Mouse (Mus musculus) lung, embryonic 15.5 days (tissue): ENCODE results near the gene Armh3. TPM values are rescaled to one million over a fixed set of nuclear protein-coding genes. Genes with fewer than 3 reads are reported as not detected.
A peak's percentile ranks its signal among the peaks of the same experiment; 100 is the strongest.

Experiments used
- ATAC-seq: fragments of 200-750 bp; cut with Nextera tagmentation; 2 replicates; pipeline ENCODE4 v1.8.0; 2017; ENCODE audit warnings: moderate number of reproducible peaks, borderline replicate concordance; ENCODE audit not compliant: low FRiP score, low TSS enrichment; ENCODE audit errors: extremely low read depth
- H3K27ac ChIP-seq: fragments of 300-500 bp; sonication (generic); 2 replicates; pipeline ENCODE4 v1.5.1; 2015; ENCODE audit warnings: moderate library complexity, mild to moderate bottlenecking, inconsistent platforms
- H3K27me3 ChIP-seq: fragments of 300-500 bp; sonication (generic); 2 replicates; pipeline ENCODE4 v1.6.1; 2015; ENCODE audit warnings: inconsistent platforms
- H3K36me3 ChIP-seq: fragments of 300-500 bp; sonication (generic); 2 replicates; pipeline ENCODE4 v1.6.1; 2015; ENCODE audit warnings: inconsistent platforms
- H3K4me1 ChIP-seq: fragments of 300-500 bp; sonication (generic); 2 replicates; pipeline ENCODE4 v1.6.1; 2015; ENCODE audit warnings: inconsistent platforms
- H3K4me2 ChIP-seq: fragments of 300-500 bp; sonication (generic); 2 replicates; pipeline ENCODE4 v1.6.1; 2015; ENCODE audit warnings: inconsistent platforms, mild to moderate bottlenecking, moderate library complexity
- H3K4me3 ChIP-seq: fragments of 300-500 bp; sonication (generic); 2 replicates; pipeline ENCODE4 v1.5.1; 2015; ENCODE audit warnings: mild to moderate bottlenecking, inconsistent platforms
- H3K9ac ChIP-seq: fragments of 300-500 bp; sonication (generic); 2 replicates; pipeline ENCODE4 v1.6.1; 2015; ENCODE audit warnings: inconsistent platforms
- H3K9me3 ChIP-seq: fragments of 300-500 bp; sonication (generic); 2 replicates; pipeline ENCODE4 v1.6.1; 2016; ENCODE audit warnings: inconsistent platforms
- WGBS: fragments of 180-500 bp; shearing (Covaris S2); methylation state at CpG from one replicate; pipeline ENCODE4 v1.1.7; 2015; 5-methylcytosine and 5-hydroxymethylcytosine counted together
- polyA plus RNA-seq: library from polyadenylated mRNA; unstranded; fragments of >200 nt; fragmentation: Nextera tagmentation; extraction: Ambion mirVana; gene quantifications from 2 replicates; pipeline ENCODE4 v1.2.1, GENCODE M21; 2015

The Armh3 gene
- polyA plus RNA-seq, 1 experiment from 2014 or later = 17.9 TPM

DNA sequence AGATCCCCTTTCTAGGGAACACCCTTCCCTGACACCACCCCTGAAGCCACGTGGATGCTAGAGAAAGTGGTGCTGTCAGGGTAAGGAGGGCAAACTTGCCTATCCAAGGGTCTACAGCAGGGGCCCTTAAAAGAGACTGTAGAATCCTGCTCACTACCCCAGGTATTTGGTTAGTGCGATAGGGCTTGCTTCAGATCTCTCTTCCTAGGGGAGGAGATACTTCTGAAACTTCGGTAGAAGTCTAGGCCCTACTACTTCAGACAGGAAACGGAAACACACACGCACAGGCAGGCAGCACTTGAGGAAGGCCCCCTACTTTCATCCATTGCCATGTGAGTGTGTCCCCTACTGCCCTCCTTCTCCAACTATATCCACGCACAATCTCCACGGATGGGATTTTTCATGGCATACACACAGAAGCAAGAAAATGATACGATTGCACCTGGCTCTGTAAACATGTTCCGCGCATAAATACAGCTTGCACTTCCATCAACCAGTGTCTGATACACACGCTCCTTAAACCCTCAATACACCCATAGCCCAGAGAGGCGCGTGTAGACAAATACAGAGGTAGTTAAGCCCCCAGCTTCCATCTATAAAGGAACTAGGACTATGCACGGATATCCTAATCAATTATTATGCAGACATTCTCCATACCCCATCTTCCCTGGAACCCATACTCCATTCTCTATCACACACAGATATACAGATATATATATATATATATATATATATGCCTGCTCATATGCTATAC, 42.0 kb upstream of the Armh3 start:
- H3K4me2 ChIP-seq = peak overlapping the region; percentile 85
- H3K9me3 ChIP-seq = no peaks in the 10 kb centered on the region
- no peak for ATAC-seq
- no peaks in the 10 kb centered on the region for H3K27me3 ChIP-seq
- peak overlapping the region; percentile 76 for H3K4me3 ChIP-seq
- 31% methylated on average over 14 of the region's 14 CpGs for WGBS
- peaks cover 15% of the 10 kb centered on the region for H3K36me3 ChIP-seq
- H3K27ac ChIP-seq = peak overlapping the region; percentile 99
- H3K4me1 ChIP-seq = peaks cover 67% of the 10 kb centered on the region
- H3K9ac ChIP-seq = peak overlapping the region; percentile 89

DNA sequence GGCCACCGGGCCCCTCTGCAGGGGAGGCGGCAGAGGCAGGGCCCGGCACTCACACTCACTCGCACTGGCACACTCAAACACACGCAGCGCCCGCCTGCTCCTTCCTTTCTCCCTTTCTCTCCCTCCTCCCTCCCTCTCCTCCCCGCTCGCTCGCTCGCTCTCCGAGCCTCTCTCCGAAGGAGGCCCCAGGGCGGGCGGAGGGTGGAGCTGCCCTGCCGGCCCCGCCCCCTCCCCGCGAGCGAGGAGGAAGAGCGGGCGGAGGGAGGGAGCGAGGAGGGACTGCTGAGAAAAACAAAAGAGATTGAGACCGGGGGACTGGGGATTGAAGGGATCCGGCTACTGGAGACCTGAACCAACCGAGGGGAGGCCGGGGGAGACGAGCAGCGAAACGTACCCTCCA, 41.2 kb upstream of the Armh3 start:
- ATAC-seq = peak; percentile 81
- peak overlapping the region; percentile 99 for H3K27ac ChIP-seq
- peak overlapping the region; percentile 76 for H3K4me3 ChIP-seq
- H3K4me1 ChIP-seq = peaks cover 67% of the 10 kb centered on the region
- no peaks in the 10 kb centered on the region for H3K27me3 ChIP-seq
- WGBS = 1% methylated on average over 23 of the region's 30 CpGs
- H3K36me3 ChIP-seq = peaks cover 24% of the 10 kb centered on the region
- H3K9ac ChIP-seq = peak overlapping the region; percentile 89
- H3K4me2 ChIP-seq = peak overlapping the region; percentile 85
- no peaks in the 10 kb centered on the region for H3K9me3 ChIP-seq

DNA sequence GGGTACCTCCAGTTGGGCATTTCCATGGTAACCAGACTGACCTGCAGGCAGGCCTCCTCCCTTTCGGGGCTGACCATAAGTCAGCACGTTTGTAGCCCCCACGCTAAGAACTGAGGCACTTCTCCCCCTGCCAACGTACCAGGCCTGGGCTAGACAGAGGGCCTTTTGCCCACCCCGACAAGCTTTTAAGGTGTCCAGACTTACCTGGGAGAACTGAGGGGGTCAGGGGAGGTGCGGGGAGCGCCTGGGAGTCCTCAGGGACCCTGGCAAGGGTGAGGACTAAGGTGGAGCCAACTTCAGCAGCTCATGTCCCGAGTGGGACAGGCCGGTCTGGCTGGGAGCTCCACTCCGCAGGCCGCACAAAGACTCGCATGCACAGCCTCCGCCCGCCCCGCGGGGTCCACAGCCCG, 40.6 kb upstream of the Armh3 start:
- Histone ChIP-seq H3K27me3 (no peaks in the 10 kb centered on the region), H3K9ac (peak overlapping the region; percentile 89), H3K27ac (peak overlapping the region; percentile 99), H3K4me1 (peaks cover 62% of the 10 kb centered on the region), H3K4me3 (peak overlapping the region; percentile 76), H3K36me3 (peaks cover 30% of the 10 kb centered on the region), H3K9me3 (no peaks in the 10 kb centered on the region), H3K4me2 (peak overlapping the region; percentile 85)
- WGBS = 2% methylated on average over 17 of the region's 17 CpGs
- peak; percentile 20; the same call in 1 of the 2 replicates for ATAC-seq

DNA sequence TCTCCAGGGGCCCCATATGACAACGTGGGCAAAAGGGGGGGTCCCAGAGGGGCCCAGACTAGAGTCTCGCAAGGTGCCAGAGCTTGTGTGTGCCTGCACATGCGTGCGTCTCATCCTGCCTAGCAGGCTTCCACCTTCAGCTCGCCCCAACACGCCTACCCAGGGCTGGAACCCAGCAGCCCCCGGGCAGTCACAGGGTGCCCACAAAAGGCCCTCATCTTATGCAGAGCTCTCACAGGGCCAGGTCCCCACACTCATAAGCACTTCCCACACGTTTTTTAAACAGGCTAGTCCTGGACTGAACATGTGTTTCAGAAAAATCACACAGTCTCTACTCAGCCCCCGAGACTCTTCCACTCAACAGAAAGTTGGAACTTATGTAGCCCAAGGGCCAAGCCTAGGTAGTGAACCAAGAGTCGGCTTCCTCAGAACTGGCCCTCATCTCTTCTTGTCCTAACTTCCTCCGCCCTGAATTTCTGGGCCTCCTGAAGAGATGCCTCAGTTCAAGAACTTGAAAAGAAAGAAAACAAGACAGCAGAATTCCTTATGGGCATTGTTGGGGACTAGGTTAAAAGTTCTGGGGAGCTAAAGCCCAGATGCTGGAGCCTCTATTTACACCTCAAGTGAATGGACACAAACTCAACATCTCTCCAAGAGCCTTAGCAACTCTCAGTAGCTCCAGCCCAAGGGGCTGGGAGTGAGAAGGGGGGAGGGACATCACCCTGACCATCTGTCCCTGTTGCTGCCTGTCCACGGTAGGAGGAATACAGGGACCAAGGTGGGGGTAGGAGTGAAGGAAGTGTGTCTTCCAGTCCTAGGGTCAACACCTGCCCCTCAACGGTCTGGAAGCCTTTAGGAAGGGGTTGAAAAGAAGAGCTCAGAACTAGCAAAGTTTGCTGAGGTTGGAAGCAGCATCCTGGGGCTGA, 39.9 kb upstream of the Armh3 start:
- Histone ChIP-seq H3K27ac (peak overlapping the region; percentile 99), H3K9me3 (no peaks in the 10 kb centered on the region), H3K4me3 (peak overlapping the region; percentile 76), H3K4me1 (peaks cover 56% of the 10 kb centered on the region), H3K27me3 (no peaks in the 10 kb centered on the region), H3K4me2 (peak overlapping the region; percentile 85), H3K36me3 (peaks cover 36% of the 10 kb centered on the region), H3K9ac (peak overlapping the region; percentile 89)
- WGBS = 1% methylated on average over 13 of the region's 13 CpGs
- ATAC-seq = no peak

DNA sequence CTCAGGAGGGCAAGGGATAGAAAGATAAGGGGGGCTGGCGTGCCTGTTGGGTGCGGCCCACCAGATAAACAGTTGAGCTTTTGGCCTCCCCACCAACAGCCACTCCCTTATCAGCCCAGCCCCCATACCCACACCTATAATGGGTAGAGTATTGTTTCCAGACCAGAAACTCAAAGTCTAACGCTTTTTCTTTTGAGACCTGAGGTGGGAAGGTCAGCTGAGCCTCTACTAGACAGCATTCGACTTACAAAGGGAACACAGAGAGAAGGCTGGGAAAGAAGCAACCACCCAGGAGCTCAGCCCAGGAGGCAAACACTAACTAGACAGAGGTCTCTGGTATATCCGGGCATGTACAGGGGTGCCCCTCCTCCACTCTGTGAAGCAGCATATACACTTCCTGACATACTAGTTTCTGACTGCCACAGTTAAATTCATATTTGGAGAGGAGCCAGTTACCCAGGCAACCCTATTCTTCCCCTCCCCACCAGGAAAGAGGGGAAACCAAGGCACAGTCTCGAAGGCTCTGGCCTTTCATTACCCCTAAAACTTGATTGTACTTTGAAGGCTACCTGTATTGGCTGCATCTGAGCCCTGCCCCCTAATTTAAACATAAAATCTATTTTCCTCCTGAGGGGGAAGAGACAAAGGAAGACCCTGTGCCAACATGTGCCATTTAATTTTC, 39.1 kb upstream of the Armh3 start:
- H3K36me3 ChIP-seq = peaks cover 44% of the 10 kb centered on the region
- ATAC-seq = no peak
- H3K9ac ChIP-seq = peak overlapping the region; percentile 89
- no peaks in the 10 kb centered on the region for H3K9me3 ChIP-seq
- 5% methylated on average over 6 of the region's 6 CpGs for WGBS
- peak overlapping the region; percentile 76 for H3K4me3 ChIP-seq
- peaks cover 48% of the 10 kb centered on the region for H3K4me1 ChIP-seq
- H3K27me3 ChIP-seq = no peaks in the 10 kb centered on the region
- peak overlapping the region; percentile 99 for H3K27ac ChIP-seq
- H3K4me2 ChIP-seq = peak overlapping the region; percentile 85

DNA sequence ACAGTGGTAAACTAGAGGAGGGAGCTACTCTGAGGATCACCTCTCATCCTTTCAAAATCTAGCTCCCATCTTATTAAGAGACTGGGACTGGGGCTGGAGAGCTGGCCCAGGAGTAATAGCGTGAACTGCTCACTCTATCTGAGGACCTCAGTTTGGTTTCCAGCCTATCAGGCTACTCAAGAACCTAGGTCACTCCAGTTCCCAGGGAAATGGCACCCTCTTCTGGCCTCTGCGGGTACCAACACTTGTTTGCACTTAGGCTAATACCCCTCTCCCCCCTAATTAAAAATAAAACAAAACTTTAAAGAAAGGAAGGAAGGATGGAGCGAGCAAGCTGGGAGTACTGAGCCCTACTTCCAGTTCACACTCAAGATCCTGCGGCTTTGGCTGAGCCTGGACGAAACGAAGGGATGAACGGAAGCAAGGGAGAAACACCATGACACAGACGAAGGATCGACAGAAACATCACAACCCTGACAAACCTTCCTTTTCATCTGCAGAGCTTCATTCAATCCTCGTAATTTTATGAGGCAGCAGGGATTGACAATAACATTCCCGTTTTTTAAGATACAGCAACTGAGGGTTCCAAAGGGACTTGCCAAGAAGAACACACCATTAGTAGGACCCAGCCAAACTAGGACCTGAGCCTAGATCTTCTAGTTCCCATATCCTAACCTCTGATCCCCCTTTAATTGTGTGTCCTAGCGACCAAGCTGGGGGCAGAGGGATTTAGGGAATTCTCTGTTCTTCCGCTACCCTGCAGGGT, 38.4 kb upstream of the Armh3 start:
- H3K4me2 ChIP-seq = peak overlapping the region; percentile 85
- peaks cover 40% of the 10 kb centered on the region for H3K4me1 ChIP-seq
- H3K4me3 ChIP-seq = peak overlapping the region; percentile 76
- H3K27me3 ChIP-seq = no peaks in the 10 kb centered on the region
- no peaks in the 10 kb centered on the region for H3K9me3 ChIP-seq
- 66% methylated on average over 13 of the region's 13 CpGs for WGBS
- peak overlapping the region; percentile 89 for H3K9ac ChIP-seq
- H3K36me3 ChIP-seq = peaks cover 52% of the 10 kb centered on the region
- ATAC-seq = no peak
- peak overlapping the region; percentile 42; the same call in 1 of the 2 replicates for H3K27ac ChIP-seq

DNA sequence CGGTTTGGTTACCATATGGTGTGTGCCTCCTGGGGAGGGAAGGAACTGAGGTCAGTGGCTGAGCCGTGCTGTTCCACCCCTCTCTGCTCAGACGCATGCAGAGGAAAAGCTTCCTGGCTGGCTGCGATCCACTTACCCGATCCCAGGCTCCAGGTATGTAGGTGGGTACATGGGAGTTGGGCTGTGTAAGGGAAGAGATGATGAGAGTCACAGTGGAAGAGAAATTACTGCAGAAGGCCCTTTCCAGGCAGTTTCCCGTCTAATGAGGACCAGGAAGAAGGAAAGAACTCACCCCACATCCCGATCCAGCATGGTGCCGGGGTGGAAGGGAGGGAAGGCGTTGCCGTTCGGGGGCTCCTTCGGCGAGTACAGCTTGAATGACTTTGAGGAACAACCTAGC, 37.7 kb upstream of the Armh3 start:
- no peak overlapping the region for H3K4me2 ChIP-seq
- WGBS = 85% methylated on average over 13 of the region's 13 CpGs
- H3K27me3 ChIP-seq = no peaks in the 10 kb centered on the region
- H3K4me3 ChIP-seq = no peak overlapping the region
- H3K27ac ChIP-seq = no peak overlapping the region
- no peak overlapping the region for H3K9ac ChIP-seq
- H3K9me3 ChIP-seq = no peaks in the 10 kb centered on the region
- H3K36me3 ChIP-seq = peaks cover 56% of the 10 kb centered on the region
- H3K4me1 ChIP-seq = peaks cover 34% of the 10 kb centered on the region
- ATAC-seq = no peak

DNA sequence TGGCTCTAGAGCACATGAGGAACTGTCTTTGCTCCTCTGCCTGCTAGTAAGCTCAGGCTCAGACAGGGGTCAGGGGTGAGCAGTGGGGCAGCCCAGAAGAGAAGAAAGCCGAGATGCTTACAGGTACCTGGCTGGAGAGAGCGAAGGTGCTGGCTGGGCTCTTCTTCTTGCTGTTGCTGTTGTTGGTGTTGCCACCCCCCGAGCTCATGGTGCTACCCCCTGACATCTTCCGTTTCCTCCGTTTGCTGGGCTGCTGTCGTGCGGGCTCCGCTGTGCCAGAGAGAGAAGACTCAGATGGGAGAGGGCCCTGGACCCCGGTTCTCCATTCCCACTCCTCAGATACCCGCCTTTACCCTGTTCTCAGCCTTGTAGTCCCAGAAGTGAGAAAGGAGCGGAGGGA, 35.6 kb upstream of the Armh3 start:
- no peaks in the 10 kb centered on the region for H3K27me3 ChIP-seq
- H3K9ac ChIP-seq = no peak overlapping the region
- H3K4me1 ChIP-seq = peaks cover 20% of the 10 kb centered on the region
- no peak for ATAC-seq
- no peak overlapping the region for H3K27ac ChIP-seq
- WGBS = 91% methylated on average over 6 of the region's 11 CpGs
- no peak overlapping the region for H3K4me3 ChIP-seq
- no peak overlapping the region for H3K4me2 ChIP-seq
- peaks cover 71% of the 10 kb centered on the region for H3K36me3 ChIP-seq
- no peaks in the 10 kb centered on the region for H3K9me3 ChIP-seq

DNA sequence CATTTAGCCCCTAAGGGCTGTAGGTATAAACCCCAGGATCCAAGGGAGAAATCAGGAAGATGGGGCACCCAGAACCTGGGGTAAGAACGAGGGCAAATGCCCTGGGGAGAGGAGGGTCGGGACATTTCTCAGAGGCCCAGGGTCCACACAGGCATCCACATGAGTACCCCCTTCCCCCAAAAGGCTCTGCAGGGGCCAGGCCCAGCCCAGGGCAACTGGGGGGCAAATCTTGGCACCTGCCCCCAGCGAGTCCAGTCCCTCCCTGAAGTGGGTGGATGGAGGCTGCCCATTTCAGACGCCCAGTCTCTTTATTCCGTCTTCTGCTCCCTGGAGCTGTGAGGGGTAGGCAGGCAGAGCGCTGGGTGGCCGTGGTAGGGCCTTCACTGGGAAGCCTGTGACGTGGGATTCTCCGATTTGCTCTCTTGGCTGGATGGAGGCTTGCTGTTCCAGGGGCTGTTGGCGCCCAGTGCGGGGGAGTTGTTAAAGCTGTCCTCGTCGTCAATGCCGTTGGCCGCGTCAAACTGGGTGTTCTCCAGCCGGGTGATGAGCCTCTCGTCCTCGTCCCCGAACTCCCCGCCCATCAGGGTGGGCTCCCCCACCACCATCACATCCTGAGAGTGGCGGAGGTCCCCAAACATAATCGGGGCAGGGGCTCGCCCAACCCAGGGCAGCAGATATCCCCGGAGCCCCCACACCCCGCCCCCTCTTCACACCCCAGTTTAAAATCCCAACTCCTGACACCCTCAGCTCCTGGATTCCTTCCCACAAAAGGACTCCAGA, 34.6 kb upstream of the Armh3 start:
- Histone ChIP-seq H3K9ac (no peak overlapping the region), H3K4me1 (peaks cover 19% of the 10 kb centered on the region), H3K36me3 (peaks cover 71% of the 10 kb centered on the region), H3K4me3 (no peak overlapping the region), H3K27ac (no peak overlapping the region), H3K4me2 (no peak overlapping the region), H3K27me3 (no peaks in the 10 kb centered on the region), H3K9me3 (no peaks in the 10 kb centered on the region)
- WGBS = 82% methylated on average over 26 of the region's 26 CpGs
- ATAC-seq = no peak

DNA sequence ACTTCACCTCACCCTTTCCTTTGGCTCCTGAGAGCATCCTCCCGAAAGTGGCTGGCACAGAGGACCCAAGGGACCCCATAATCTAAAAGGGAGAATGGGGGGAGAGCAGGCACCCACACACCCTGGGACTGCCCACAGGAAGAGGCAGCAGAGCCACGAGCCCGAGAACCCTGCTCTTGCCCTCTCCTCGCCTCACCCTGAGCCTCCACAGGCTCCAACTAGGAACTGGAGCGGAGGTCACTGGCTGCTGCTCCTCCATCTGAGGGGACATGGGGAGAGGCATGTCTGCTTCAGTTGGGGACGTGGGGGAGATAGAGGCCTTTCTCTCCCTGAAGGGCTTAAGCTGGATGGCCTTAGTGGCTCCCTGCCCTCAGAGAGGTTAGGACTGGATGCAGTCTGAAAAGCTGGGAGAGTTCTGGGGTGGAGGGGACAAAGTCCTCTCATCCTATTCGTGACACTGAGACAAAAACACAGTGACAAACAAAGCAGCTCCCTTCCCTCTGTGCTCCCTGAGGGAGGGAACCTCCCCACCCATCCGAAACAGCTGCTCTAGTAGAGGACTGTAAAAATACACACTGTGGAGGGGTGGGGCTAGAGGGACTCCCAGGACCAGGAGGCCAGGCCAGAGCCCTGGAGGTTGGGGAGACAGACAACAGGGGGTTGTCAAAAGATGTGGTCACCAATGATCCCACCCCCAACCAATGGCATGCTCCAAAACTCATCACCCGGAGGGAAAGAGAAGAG, 33.6 kb upstream of the Armh3 start:
- Histone ChIP-seq H3K9me3 (no peaks in the 10 kb centered on the region), H3K36me3 (peaks cover 71% of the 10 kb centered on the region), H3K27me3 (no peaks in the 10 kb centered on the region), H3K4me1 (peaks cover 8% of the 10 kb centered on the region), H3K4me2 (no peak overlapping the region), H3K4me3 (no peak overlapping the region), H3K9ac (no peak overlapping the region), H3K27ac (no peak overlapping the region)
- no peak for ATAC-seq
- 73% methylated on average over 9 of the region's 9 CpGs for WGBS
